Mouse (Mus musculus) embryo, embryonic 10.5 days (tissue): ENCODE measurements around the gene Gm7954.
"Not testable (repeated sequence)": the region's sequence is repeated elsewhere in the genome, so short reads cannot be mapped to it uniquely, and the experiment has no call there.

Source experiments
- DNase-seq: peaks from one replicate; pipeline ENCODE4 v3.0.0-alpha.2; 2015; ENCODE audit warnings: low spot score

Gm7954 gene

DNA sequence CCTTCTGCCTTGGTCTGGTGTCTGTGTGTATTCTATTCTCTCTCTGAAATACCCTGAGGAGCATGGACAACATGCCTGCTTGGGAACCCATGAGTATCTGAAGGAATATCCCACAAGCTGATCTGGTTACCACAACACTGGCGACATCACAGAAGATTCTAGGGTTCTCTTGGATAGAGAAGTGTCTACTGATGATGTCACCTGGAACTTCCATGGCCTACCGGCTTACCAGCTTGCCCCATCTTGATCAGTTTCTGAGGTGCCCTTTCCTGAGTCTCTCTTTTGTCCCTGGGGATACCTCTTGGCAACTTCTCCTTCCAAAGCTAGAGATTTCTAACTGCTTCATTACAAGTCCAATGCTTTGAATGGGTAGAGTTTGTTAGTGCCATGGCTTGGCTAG is at the start of gene Gm7954:
TSS of gene Gm7954 (minus strand) at position 101 of the 400 bp plus-strand sequence.
- not testable (repeated sequence) for DNase-seq

DNA sequence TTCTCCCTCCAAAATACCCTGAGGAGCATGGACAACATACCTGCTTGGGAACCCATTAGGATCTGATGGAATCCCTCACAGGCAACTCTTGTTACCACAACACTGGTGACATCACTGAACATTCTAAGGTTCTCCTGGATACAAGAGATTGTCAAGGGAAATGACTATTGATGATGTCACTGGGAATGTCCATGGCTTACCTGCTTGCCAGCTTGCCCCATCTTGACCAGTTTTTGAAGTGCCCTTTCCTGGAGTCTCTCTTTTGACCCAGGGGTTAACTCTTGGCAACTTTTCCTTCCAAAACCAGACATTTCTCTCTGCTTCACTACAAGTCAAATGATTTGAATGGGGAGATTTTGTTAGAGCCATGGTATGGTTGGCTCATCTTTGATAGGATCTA is 36.1 kb upstream of the Gm7954 start, which contains the start of gene Gm3486:
TSS of gene Gm3486 (minus strand) at position 101 of the 400 bp plus-strand sequence.
- not testable (repeated sequence) for DNase-seq

DNA sequence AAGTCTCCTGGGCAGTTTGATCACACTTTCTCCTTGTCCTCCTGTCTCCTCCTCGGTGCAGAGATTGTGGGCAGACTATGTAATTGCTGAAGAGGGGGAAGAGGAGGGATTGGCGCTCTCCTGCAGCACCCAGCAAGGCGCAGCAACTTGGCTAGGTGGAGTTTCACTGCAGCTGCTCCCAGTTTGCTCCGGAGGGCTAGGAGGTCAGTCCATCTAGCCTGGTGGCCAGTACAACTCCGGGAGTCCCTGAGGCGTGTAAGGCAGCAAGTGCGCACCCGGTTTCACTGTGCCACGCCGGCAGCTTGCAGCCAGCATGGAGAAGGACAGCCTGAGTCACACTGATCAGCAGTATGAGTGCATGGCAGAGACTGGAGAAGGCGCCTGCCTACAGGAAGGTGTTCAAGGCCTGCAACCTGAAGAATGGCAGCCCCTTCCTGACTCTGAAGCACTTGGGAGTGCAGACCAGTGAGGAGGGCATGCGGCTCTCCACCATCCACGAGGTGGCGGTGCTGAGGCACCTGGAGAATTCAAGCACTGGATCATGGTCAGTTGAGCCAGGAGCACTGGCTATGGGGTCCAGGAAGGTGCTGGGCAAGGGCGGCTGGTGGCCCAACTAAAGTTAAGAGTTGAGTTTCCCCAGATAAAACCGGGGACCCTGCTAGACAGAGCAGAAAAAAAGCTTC is 27.8 kb downstream of the Gm7954 start:
- DNase-seq: peak; percentile 38

DNA sequence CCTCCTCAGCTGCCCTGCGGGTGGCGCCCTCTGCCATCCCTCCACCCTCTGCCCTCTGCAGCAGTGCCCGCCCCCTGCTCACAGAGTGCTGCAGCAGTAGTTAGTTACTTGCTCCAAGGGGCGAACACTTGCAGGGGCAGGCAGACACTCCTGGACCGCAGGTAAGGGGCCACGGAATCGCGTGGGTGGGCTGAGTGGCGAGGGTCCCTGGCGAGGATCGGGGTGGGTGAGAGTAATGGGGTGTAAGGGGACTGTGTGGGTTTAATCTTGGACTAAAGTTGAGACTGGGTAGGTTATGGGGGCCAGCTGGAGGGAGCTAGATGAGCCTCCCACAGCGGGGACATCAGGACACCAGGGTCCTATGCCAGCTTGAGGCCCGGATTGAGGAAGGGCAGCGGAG is 28.6 kb downstream of the Gm7954 start:
- not testable (repeated sequence) for DNase-seq

DNA sequence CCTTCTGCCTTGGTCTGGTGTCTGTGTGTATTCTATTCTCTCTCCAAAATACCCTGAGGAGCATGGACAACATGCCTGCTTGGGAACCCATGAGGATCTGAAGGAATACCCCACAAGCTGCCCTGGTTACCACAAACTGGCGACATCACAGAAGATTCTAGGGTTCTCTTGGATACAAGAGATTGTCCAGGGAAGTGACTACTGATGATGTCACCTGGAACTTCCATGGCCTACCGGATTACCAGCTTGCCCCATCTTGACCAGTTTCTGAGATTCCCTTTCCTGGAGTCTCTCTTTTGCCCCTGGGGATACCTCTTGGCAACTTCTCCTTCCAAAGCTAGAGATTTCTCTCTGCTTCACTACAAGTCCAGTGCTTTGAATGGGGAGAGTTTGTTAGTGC is 45.1 kb downstream of the Gm7954 start, which contains the start of gene Gm6482:
TSS of gene Gm6482 (minus strand) at position 101 of the 400 bp plus-strand sequence.
- DNase-seq: not testable (repeated sequence)
